Mouse (Mus musculus) hindbrain, embryonic 12.5 days (tissue): ENCODE data around the gene Sprtn. TPM values are rescaled to one million over a fixed set of nuclear protein-coding genes. Genes with fewer than 3 reads are reported as not detected.

Experiments used
- ATAC-seq: fragments of 200-750 bp; cut with Nextera tagmentation; 2 replicates; pipeline ENCODE4 v1.8.0; 2017; ENCODE audit warnings: moderate TSS enrichment; ENCODE audit not compliant: low FRiP score
- H3K27ac ChIP-seq: fragments of 300-500 bp; sonication (generic); 2 replicates; pipeline ENCODE4 v1.5.1; 2016; ENCODE audit warnings: mild to moderate bottlenecking
- H3K27me3 ChIP-seq: fragments of 300-500 bp; sonication (generic); 2 replicates; pipeline ENCODE4 v1.6.1; 2016; ENCODE audit warnings: mild to moderate bottlenecking
- H3K36me3 ChIP-seq: fragments of 300-500 bp; sonication (generic); 2 replicates; pipeline ENCODE4 v1.6.1; 2016; ENCODE audit warnings: mild to moderate bottlenecking
- H3K4me1 ChIP-seq: fragments of 300-500 bp; sonication (generic); 2 replicates; pipeline ENCODE4 v1.6.1; 2016
- H3K4me2 ChIP-seq: fragments of 300-500 bp; sonication (generic); replicated peaks from 2 replicates; pipeline ENCODE4 v1.6.1; 2016; ENCODE audit warnings: mild to moderate bottlenecking
- H3K4me3 ChIP-seq: fragments of 300-500 bp; sonication (generic); 2 replicates; pipeline ENCODE4 v1.5.1; 2016; ENCODE audit warnings: mild to moderate bottlenecking
- H3K9ac ChIP-seq: fragments of 300-500 bp; sonication (generic); 2 replicates; pipeline ENCODE4 v1.6.1; 2016; ENCODE audit warnings: mild to moderate bottlenecking, moderate library complexity
- H3K9me3 ChIP-seq: fragments of 300-500 bp; sonication (generic); replicated peaks from 2 replicates; pipeline ENCODE4 v1.6.1; 2016; ENCODE audit warnings: mild to moderate bottlenecking
- WGBS: fragments of 180-500 bp; shearing (Covaris S2); methylation state at CpG from one replicate; pipeline ENCODE4 v1.1.7; 2016; 5-methylcytosine and 5-hydroxymethylcytosine counted together
- polyA plus RNA-seq: library from polyadenylated mRNA; unstranded; fragments of >200 nt; fragmentation: Nextera tagmentation; extraction: Ambion mirVana; gene quantifications from 2 replicates; pipeline ENCODE4 v1.2.1, GENCODE M21; 2016

The Sprtn gene
- polyA plus RNA-seq, 1 experiment from 2014 or later = 15.2 TPM

GRCm38 (mm10) chr8:124930649-124931048, 33.0 kb downstream of the Sprtn start:
- ATAC-seq = no peak
- no peak overlapping the region for H3K4me3 ChIP-seq
- 83% methylated on average over 4 of the region's 4 CpGs for WGBS

DNA sequence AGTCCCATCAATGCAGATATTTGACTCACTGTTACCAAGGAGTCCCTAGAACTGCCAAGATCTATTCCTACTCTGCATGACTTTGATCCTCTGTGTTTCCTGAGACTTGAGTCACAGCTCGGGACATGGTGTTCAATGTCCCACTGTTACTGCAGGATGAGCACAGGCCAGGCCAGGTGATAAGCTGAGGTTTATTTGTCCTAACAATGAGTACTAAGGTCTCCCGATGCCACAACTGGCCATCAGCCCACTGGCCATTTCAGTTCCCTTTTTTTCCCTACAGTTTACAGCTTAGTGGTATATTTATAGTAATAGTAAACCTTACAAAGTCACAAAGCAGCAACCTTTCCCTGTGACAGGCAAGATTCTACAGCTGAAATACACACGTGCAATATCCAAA, 34.7 kb downstream of the Sprtn start:
- Histone ChIP-seq H3K9ac (no peak overlapping the region), H3K4me3 (no peak overlapping the region), H3K36me3 (peaks cover 16% of the 10 kb centered on the region), H3K4me2 (no peak overlapping the region), H3K27me3 (no peaks in the 10 kb centered on the region), H3K27ac (no peak overlapping the region), H3K4me1 (no peaks in the 10 kb centered on the region), H3K9me3 (no peaks in the 10 kb centered on the region)
- 91% methylated on average over 3 of the region's 3 CpGs for WGBS
- no peak for ATAC-seq

More at GRCm38 (mm10) chr8:124930649-124931048, 33.0 kb downstream of the Sprtn start:
- Histone ChIP-seq H3K36me3 (peaks cover 18% of the 10 kb centered on the region), H3K27me3 (no peaks in the 10 kb centered on the region), H3K9ac (no peak overlapping the region), H3K9me3 (no peaks in the 10 kb centered on the region), H3K27ac (no peak overlapping the region), H3K4me1 (no peaks in the 10 kb centered on the region), H3K4me2 (no peak overlapping the region)

DNA sequence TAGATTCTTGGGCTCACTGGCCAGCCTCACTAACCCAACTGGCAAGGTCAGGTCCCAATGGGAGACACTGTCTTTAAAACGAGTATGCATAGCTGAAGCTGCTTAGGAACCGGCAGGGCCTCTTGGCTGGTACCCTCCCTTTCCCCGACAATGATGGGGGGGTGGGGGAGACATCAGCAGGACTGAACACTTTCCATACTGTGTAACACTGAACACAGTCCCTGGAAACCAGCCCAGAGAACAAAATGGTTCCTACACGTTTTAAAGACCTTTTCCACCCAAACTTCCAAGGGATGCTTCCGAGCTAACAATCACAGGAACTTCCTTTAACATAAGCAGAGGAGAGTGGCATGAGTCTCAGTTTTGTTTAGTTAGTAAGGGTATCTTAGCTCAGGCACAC, 37.4 kb downstream of the Sprtn start:
- Histone ChIP-seq H3K36me3 (peaks cover 24% of the 10 kb centered on the region), H3K9me3 (no peaks in the 10 kb centered on the region), H3K27ac (no peak overlapping the region), H3K9ac (no peak overlapping the region), H3K4me3 (no peak overlapping the region), H3K4me1 (no peaks in the 10 kb centered on the region), H3K27me3 (no peaks in the 10 kb centered on the region), H3K4me2 (no peak overlapping the region)
- WGBS = 85% methylated on average over 5 of the region's 5 CpGs
- no peak for ATAC-seq

GRCm38 (mm10) chr8:124936699-124937098, 39.0 kb downstream of the Sprtn start:
- no peaks in the 10 kb centered on the region for H3K9me3 ChIP-seq

GRCm38 (mm10) chr8:124937293-124937692, 39.6 kb downstream of the Sprtn start:
- no peaks in the 10 kb centered on the region for H3K9me3 ChIP-seq
- no peak for ATAC-seq
- H3K36me3 ChIP-seq = peaks cover 30% of the 10 kb centered on the region
- WGBS = 91% methylated on average over 4 of the region's 4 CpGs
- no peak overlapping the region for H3K27ac ChIP-seq
- no peaks in the 10 kb centered on the region for H3K4me1 ChIP-seq
- no peak overlapping the region for H3K4me3 ChIP-seq
- no peaks in the 10 kb centered on the region for H3K27me3 ChIP-seq
- H3K9ac ChIP-seq = no peak overlapping the region
- H3K4me2 ChIP-seq = no peak overlapping the region

More at GRCm38 (mm10) chr8:124936699-124937098, 39.0 kb downstream of the Sprtn start:
- 96% methylated on average over 10 of the region's 10 CpGs for WGBS
- ATAC-seq = no peak
- Histone ChIP-seq H3K36me3 (peaks cover 29% of the 10 kb centered on the region), H3K27ac (no peak overlapping the region), H3K4me2 (no peak overlapping the region), H3K9ac (no peak overlapping the region), H3K27me3 (no peaks in the 10 kb centered on the region), H3K4me3 (no peak overlapping the region), H3K4me1 (no peaks in the 10 kb centered on the region)

DNA sequence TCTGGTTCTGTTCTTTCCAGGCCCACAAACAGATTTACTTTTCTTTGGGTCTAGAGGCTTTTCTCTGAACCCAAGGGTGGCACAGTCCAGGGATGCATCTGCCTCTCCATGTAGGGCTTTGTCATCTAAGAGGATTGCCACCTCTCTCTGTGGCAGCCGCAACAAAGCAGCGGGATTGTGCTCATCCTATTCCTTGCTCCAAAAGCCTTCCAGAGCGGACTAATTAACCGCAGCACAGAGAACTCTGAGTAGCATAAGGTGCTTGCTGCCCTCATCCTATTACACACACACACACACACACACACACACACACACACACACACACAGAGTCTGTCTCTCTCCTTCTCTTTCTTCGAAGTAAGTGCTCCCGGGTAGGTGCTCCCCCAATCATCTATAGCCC, 46.1 kb downstream of the Sprtn start:
- Histone ChIP-seq H3K4me3 (no peak overlapping the region), H3K9ac (no peak overlapping the region), H3K4me2 (no peak overlapping the region), H3K9me3 (no peaks in the 10 kb centered on the region), H3K27me3 (no peaks in the 10 kb centered on the region), H3K27ac (no peak overlapping the region), H3K36me3 (peaks cover 17% of the 10 kb centered on the region), H3K4me1 (peaks cover 38% of the 10 kb centered on the region)
- WGBS = 94% methylated on average over 6 of the region's 6 CpGs
- ATAC-seq = no peak

GRCm38 (mm10) chr8:124944406-124944805, 46.7 kb downstream of the Sprtn start:
- Histone ChIP-seq H3K4me1 (peaks cover 38% of the 10 kb centered on the region), H3K4me2 (no peak overlapping the region), H3K4me3 (no peak overlapping the region), H3K9me3 (no peaks in the 10 kb centered on the region), H3K9ac (no peak overlapping the region), H3K36me3 (peaks cover 11% of the 10 kb centered on the region; the same call in 1 of the 2 replicates), H3K27me3 (no peaks in the 10 kb centered on the region), H3K27ac (no peak overlapping the region)
- no peak for ATAC-seq
- WGBS = 57% methylated on average over 7 of the region's 7 CpGs

DNA sequence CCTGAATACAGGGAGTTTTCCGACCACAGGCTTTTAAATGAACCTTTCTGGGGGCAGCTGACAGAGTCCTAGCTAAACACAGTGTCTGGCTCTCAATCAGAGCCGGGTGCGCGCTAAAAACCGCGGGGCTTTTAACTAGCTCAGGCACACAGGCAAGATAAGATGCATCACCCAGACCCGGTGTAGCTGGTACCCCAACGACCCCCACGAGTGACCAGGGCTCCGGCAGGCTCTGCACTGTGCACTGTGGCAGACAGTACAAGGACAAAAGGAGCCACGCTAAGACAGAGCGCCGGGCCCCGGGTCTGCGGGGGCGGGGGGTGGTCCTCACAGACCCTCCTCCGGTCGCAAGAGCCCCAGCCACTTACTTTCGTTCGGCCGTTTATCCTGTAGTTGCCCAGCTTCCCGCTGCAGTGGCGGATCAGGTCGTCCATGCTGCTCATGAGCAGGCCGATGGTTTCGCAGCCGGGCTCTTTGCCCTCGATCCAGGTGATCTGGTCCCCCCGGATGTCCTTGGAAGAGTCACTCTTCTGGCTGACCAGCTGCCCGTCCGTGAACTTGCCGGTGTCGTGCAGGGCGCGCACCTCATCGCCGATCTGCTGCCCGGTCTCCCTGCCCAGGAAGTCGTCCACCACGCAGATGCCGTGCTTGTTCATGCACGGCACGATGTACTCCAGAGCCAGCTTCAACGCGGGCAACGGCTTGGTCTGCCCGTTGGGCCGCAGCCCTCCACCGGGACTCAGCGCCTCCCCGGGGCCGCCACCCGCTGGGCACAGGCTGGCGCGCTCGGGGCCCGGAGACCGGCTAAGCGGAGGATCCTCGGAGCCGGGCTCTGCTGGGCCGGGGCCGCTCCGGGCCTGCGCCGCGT, 50.4 kb downstream of the Sprtn start:
- H3K4me2 ChIP-seq = peak overlapping the region; percentile 69
- peaks cover 52% of the 10 kb centered on the region for H3K4me1 ChIP-seq
- H3K9me3 ChIP-seq = no peaks in the 10 kb centered on the region
- no peaks in the 10 kb centered on the region for H3K27me3 ChIP-seq
- H3K36me3 ChIP-seq = no peaks in the 10 kb centered on the region
- H3K4me3 ChIP-seq = peak overlapping the region; percentile 86
- peak overlapping the region; percentile 98 for H3K27ac ChIP-seq
- peak; percentile 59 for ATAC-seq
- under 1% methylated on average over 67 of the region's 67 CpGs for WGBS
- peak overlapping the region; percentile 97 for H3K9ac ChIP-seq

GRCm38 (mm10) chr8:124948733-124949111, 51.0 kb downstream of the Sprtn start:
- peaks cover 47% of the 10 kb centered on the region for H3K4me1 ChIP-seq
- peak; percentile 20; the same call in 1 of the 2 replicates for ATAC-seq

DNA sequence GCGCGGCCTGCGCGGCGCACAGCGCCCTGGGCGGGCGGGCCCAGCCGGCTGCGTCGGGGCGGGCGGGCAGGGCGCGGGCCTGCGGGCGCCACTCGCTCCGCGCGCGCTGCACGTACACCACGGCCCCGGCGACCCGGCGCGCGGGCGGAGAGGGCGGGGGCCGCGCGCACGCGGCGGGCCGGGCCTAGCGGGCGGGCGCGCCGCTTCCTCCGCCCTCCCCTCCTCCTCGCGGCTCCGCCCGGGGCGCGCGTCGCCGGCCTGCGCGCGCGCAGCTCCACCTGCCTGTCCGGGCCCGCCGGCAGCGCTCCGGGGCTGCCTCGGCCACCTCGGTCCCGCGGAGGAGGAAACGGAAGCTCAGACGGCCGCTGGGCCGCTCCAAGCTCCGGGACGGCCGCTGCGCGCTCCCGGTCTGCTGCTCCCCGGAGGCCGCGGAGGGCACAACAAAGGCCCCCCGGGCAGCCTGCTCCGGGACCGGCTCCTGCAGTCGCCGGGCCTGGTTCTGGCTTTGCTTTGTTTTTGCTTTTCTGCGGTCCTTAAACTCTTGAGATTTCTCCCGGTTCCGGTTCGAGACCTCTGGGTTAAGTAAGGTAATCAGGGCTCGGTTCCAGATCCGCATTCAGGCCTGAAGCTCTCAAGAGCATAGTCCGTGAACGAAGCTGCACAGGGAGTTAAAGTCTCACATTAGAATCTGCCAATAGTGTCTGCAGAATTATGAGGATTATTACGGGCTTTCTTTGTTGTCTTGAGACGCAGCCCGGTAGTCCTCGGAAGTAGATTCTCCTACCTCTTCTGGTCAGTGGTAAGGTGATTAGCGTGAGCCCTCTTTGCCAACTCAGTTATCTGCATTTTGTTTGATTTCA, 51.8 kb downstream of the Sprtn start, which contains the start of gene Egln1:
Egln1 (minus strand) TSS at position 116 of the 860 bp plus-strand sequence.
- Histone ChIP-seq H3K4me3 (peak within 1 kb of the TSS; percentile 86), H3K9ac (peak within 1 kb of the TSS; percentile 97), H3K36me3 (no peaks in the 10 kb centered on the region), H3K9me3 (no peaks in the 10 kb centered on the region), H3K27ac (peak within 1 kb of the TSS; percentile 98), H3K4me1 (peaks cover 43% of the 10 kb centered on the region), H3K4me2 (peak within 1 kb of the TSS; percentile 69), H3K27me3 (no peaks in the 10 kb centered on the region)
- ATAC-seq = peak; percentile 73
- WGBS = under 1% methylated on average over 53 of the region's 98 CpGs

More at GRCm38 (mm10) chr8:124948733-124949111, 51.0 kb downstream of the Sprtn start:
- WGBS = 0% methylated on average over 14 of the region's 62 CpGs
- H3K4me2 ChIP-seq = peak overlapping the region; percentile 69
- H3K9me3 ChIP-seq = no peaks in the 10 kb centered on the region
- H3K9ac ChIP-seq = peak overlapping the region; percentile 97
- no peaks in the 10 kb centered on the region for H3K36me3 ChIP-seq
- peak overlapping the region; percentile 86 for H3K4me3 ChIP-seq
- H3K27ac ChIP-seq = peak overlapping the region; percentile 98
- no peaks in the 10 kb centered on the region for H3K27me3 ChIP-seq

DNA sequence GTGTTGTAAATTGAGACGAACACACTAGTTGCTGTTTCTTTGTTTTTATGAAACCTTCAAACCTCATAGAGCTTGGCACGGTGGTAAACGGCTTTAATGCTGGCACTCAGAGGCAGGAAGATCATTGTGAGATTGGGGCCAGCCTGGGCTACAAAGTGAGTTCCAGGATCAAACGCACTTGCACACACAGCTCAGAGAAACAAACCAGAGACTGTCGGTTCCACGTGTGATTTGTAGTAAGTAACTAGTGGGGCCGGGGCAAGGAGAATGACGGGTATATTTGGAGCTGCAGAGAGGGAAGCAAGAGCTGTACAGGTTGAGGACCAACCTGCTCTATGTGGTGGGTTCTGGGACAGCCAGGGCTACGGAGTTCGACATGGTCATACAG, 52.4 kb downstream of the Sprtn start:
- H3K4me1 ChIP-seq = peaks cover 37% of the 10 kb centered on the region
- no peaks in the 10 kb centered on the region for H3K9me3 ChIP-seq
- peak overlapping the region; percentile 86 for H3K4me3 ChIP-seq
- no peaks in the 10 kb centered on the region for H3K36me3 ChIP-seq
- 35% methylated on average over 10 of the region's 10 CpGs for WGBS
- peak overlapping the region; percentile 97 for H3K9ac ChIP-seq
- no peak for ATAC-seq
- peak overlapping the region; percentile 69 for H3K4me2 ChIP-seq
- no peaks in the 10 kb centered on the region for H3K27me3 ChIP-seq
- H3K27ac ChIP-seq = peak overlapping the region; percentile 98

- Histone ChIP-seq H3K9me3 (no peaks in the 10 kb centered on the region), H3K36me3 (no peaks in the 10 kb centered on the region), H3K27me3 (no peaks in the 10 kb centered on the region), H3K27ac (peak overlapping the region; percentile 98; the same call in 1 of the 2 replicates), H3K4me2 (peak overlapping the region; percentile 69), H3K4me3 (peak overlapping the region; percentile 86), H3K9ac (peak overlapping the region; percentile 97; the same call in 1 of the 2 replicates), H3K4me1 (peaks cover 30% of the 10 kb centered on the region)
- 69% methylated on average over 2 of the region's 2 CpGs for WGBS
- ATAC-seq = no peak
Measured at GRCm38 (mm10) chr8:124950865-124951264, 53.2 kb downstream of the Sprtn start.
